Mouse (Mus musculus): ENCODE results near the gene Doc2g. TPM values are rescaled to one million over a fixed set of nuclear protein-coding genes. Genes with fewer than 3 reads are reported as not detected.
"Not testable (repeated sequence)": the region's sequence is repeated elsewhere in the genome, so short reads cannot be mapped to it uniquely, and the experiment has no call there.

Gene Doc2g
- polyA plus RNA-seq, 1 experiment from 2014 or later, result 6.7 TPM

GRCm38 (mm10) chr19:4018743-4019583, 15.8 kb downstream of the Doc2g start:
- no peak overlapping the region for H3K9ac ChIP-seq (replicated peaks)

GRCm38 (mm10) chr19:4023185-4023584, 20.1 kb downstream of the Doc2g start:
- no peak for ATAC-seq (ENCODE audit: low FRiP score)

More at GRCm38 (mm10) chr19:4018743-4019583, 15.8 kb downstream of the Doc2g start:
- ATAC-seq (ENCODE audit: low FRiP score), result peak; percentile 84
- Histone ChIP-seq H3K9me3 (replicated peaks) (no peaks in the 10 kb centered on the region), H3K36me3 (no peaks in the 10 kb centered on the region), H3K4me1 (peaks cover 4% of the 10 kb centered on the region), H3K4me3 (replicated peaks) (no peak overlapping the region), H3K4me2 (no peak overlapping the region), H3K27me3 (replicated peaks) (no peaks in the 10 kb centered on the region), H3K27ac (replicated peaks) (no peak overlapping the region)
- 25% methylated on average over 18 of the region's 18 CpGs for WGBS

GRCm38 (mm10) chr19:4027576-4027975, 24.5 kb downstream of the Doc2g start:
- Histone ChIP-seq H3K4me1 (no peaks in the 10 kb centered on the region), H3K36me3 (no peaks in the 10 kb centered on the region), H3K4me2 (no peak overlapping the region), H3K27me3 (replicated peaks) (no peaks in the 10 kb centered on the region), H3K27ac (replicated peaks) (no peak overlapping the region), H3K4me3 (replicated peaks) (no peak overlapping the region), H3K9me3 (replicated peaks) (no peaks in the 10 kb centered on the region), H3K9ac (replicated peaks) (no peak overlapping the region)
- no peak for ATAC-seq (ENCODE audit: low FRiP score)

More at GRCm38 (mm10) chr19:4023185-4023584, 20.1 kb downstream of the Doc2g start:
- Histone ChIP-seq H3K9me3 (replicated peaks) (no peaks in the 10 kb centered on the region), H3K4me3 (replicated peaks) (no peak overlapping the region), H3K27ac (replicated peaks) (no peak overlapping the region), H3K9ac (replicated peaks) (no peak overlapping the region), H3K27me3 (replicated peaks) (no peaks in the 10 kb centered on the region), H3K4me2 (no peak overlapping the region), H3K4me1 (peaks cover 4% of the 10 kb centered on the region), H3K36me3 (no peaks in the 10 kb centered on the region)
- WGBS, result 81% methylated on average over 7 of the region's 7 CpGs

GRCm38 (mm10) chr19:4032668-4033067, 29.6 kb downstream of the Doc2g start:
- H3K9me3 ChIP-seq (replicated peaks), result no peaks in the 10 kb centered on the region
- 76% methylated on average over 7 of the region's 7 CpGs for WGBS

GRCm38 (mm10) chr19:4033298-4033697, 30.2 kb downstream of the Doc2g start:
- ATAC-seq (ENCODE audit: low FRiP score), result no peak
- Histone ChIP-seq H3K4me3 (replicated peaks) (no peak overlapping the region), H3K36me3 (0 out of 2 replicates have a peak, but pooled peaks cover 2% of the 10 kb centered on the region), H3K4me2 (no peak overlapping the region), H3K27ac (replicated peaks) (no peak overlapping the region), H3K9me3 (replicated peaks) (no peaks in the 10 kb centered on the region), H3K4me1 (peaks cover 18% of the 10 kb centered on the region), H3K27me3 (replicated peaks) (no peaks in the 10 kb centered on the region), H3K9ac (replicated peaks) (no peak overlapping the region)
- 80% methylated on average over 3 of the region's 3 CpGs for WGBS

More at GRCm38 (mm10) chr19:4032668-4033067, 29.6 kb downstream of the Doc2g start:
- no peak overlapping the region for H3K4me3 ChIP-seq (replicated peaks)
- no peak overlapping the region for H3K9ac ChIP-seq (replicated peaks)
- 0 out of 2 replicates have a peak, but pooled peaks cover 2% of the 10 kb centered on the region for H3K36me3 ChIP-seq
- peaks cover 14% of the 10 kb centered on the region for H3K4me1 ChIP-seq
- no peak overlapping the region for H3K27ac ChIP-seq (replicated peaks)
- no peak for ATAC-seq (ENCODE audit: low FRiP score)
- no peak overlapping the region for H3K4me2 ChIP-seq
- H3K27me3 ChIP-seq (replicated peaks), result no peaks in the 10 kb centered on the region

- Histone ChIP-seq H3K27me3 (replicated peaks) (no peaks in the 10 kb centered on the region), H3K36me3 (0 out of 2 replicates have a peak, but pooled peaks cover 2% of the 10 kb centered on the region), H3K4me2 (no peak overlapping the region), H3K9me3 (replicated peaks) (no peaks in the 10 kb centered on the region), H3K4me3 (replicated peaks) (no peak overlapping the region), H3K4me1 (peaks cover 20% of the 10 kb centered on the region), H3K9ac (replicated peaks) (no peak overlapping the region), H3K27ac (replicated peaks) (no peak overlapping the region)
- 67% methylated on average over 5 of the region's 5 CpGs for WGBS
- ATAC-seq (ENCODE audit: low FRiP score), result no peak
Measured at GRCm38 (mm10) chr19:4033742-4034141, 30.6 kb downstream of the Doc2g start.

- Histone ChIP-seq H3K4me1 (peaks cover 20% of the 10 kb centered on the region), H3K4me2 (peak overlapping the region; percentile 39), H3K4me3 (replicated peaks) (no peak overlapping the region), H3K36me3 (0 out of 2 replicates have a peak, but pooled peaks cover 2% of the 10 kb centered on the region), H3K9me3 (replicated peaks) (no peaks in the 10 kb centered on the region), H3K27ac (replicated peaks) (no peak overlapping the region), H3K9ac (replicated peaks) (no peak overlapping the region), H3K27me3 (replicated peaks) (no peaks in the 10 kb centered on the region)
- 76% methylated on average over 12 of the region's 12 CpGs for WGBS
- no peak for ATAC-seq (ENCODE audit: low FRiP score)
Measured at GRCm38 (mm10) chr19:4036327-4037045, 33.4 kb downstream of the Doc2g start.

- not testable (repeated sequence) for H3K27me3 ChIP-seq (replicated peaks); H3K36me3 ChIP-seq; H3K9me3 ChIP-seq (replicated peaks)
- Histone ChIP-seq H3K4me2 (peak overlapping the region; percentile 70), H3K4me1 (peaks cover 20% of the 10 kb centered on the region), H3K9ac (replicated peaks) (peak overlapping the region; percentile 80), H3K4me3 (replicated peaks) (peak overlapping the region; percentile 63), H3K27ac (replicated peaks) (peak overlapping the region; percentile 67)
- ATAC-seq (ENCODE audit: low FRiP score), result peak; percentile 69; the same call in 1 of the 2 replicates
- WGBS, result 27% methylated on average over 8 of the region's 8 CpGs
Measured at GRCm38 (mm10) chr19:4037154-4037787, 34.2 kb downstream of the Doc2g start.

GRCm38 (mm10) chr19:4037788-4038232, 34.7 kb downstream of the Doc2g start, which contains the start of gene Gstp1:
Gstp1 (minus strand) TSS chr19:4037985.
- Histone ChIP-seq H3K36me3 (0 out of 2 replicates have a peak, but pooled peaks cover 2% of the 10 kb centered on the region), H3K27me3 (replicated peaks) (no peaks in the 10 kb centered on the region), H3K9ac (replicated peaks) (peak within 1 kb of the TSS; percentile 80), H3K4me1 (peaks cover 20% of the 10 kb centered on the region), H3K4me3 (replicated peaks) (peak within 1 kb of the TSS; percentile 63), H3K9me3 (replicated peaks) (no peaks in the 10 kb centered on the region), H3K4me2 (peak within 1 kb of the TSS; percentile 70), H3K27ac (replicated peaks) (peak within 1 kb of the TSS; percentile 67)
- peak; percentile 91 for ATAC-seq (ENCODE audit: low FRiP score)
- 0% methylated on average over 26 of the region's 26 CpGs for whole genome bisulfite sequencing

GRCm38 (mm10) chr19:4040941-4041340, 37.8 kb downstream of the Doc2g start:
- not testable (repeated sequence) for H3K9me3 ChIP-seq (replicated peaks); H3K9ac ChIP-seq (replicated peaks); H3K4me3 ChIP-seq (replicated peaks); H3K4me2 ChIP-seq; H3K36me3 ChIP-seq; ATAC-seq (ENCODE audit: low FRiP score); H3K27ac ChIP-seq (replicated peaks); H3K27me3 ChIP-seq (replicated peaks)
- 83% methylated on average over 5 of the region's 5 CpGs for WGBS
- peaks cover 19% of the 10 kb centered on the region for H3K4me1 ChIP-seq

- not testable (repeated sequence) for H3K27me3 ChIP-seq (replicated peaks); H3K9ac ChIP-seq (replicated peaks); H3K9me3 ChIP-seq (replicated peaks); H3K27ac ChIP-seq (replicated peaks); H3K4me3 ChIP-seq (replicated peaks); H3K4me2 ChIP-seq; H3K36me3 ChIP-seq; ATAC-seq (ENCODE audit: low FRiP score)
- 85% methylated on average over 3 of the region's 4 CpGs for WGBS
- H3K4me1 ChIP-seq, result peaks cover 16% of the 10 kb centered on the region
Measured at GRCm38 (mm10) chr19:4041500-4041899, 38.4 kb downstream of the Doc2g start.
